Mouse (Mus musculus): Measurements from ENCODE around the gene Pex13.

The Pex13 gene

DNA sequence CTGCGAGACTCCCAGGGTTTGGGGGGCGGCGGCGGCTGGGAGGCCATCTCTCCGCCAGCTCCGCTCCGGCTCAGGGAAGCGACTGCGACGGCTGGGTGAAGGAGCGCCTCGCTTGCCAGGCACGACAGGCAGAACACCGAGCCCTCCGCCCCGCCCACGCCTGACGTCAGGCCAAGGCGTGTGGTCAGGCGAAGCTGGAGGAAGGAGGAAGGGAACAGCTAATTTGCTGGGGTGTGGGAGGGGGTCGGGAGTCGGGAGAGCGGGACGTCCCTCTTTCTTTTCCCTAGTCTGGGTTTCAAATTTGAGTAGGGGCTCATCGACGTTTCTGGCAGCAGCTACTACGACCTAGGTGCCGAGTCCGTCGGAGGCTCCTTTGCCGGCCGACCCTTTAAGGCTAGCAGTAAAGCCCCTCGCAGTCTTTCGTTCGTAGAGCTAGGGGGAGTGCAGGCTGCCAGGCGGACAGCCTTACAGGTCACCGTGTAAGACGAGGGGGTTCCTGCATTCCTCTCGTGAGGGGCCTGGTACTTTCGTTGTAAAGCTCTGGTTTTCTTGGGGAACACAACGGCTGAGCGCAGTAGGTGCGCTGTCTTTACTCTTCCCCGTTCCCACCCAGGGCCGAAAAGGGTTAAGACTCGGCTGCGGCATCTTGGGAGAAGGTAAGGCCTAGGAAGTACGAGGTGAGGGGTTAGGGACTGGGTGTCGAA lies at the start of gene Pex13:
Pex13 (minus strand) TSS at position 162 of the 704 bp plus-strand sequence.
- peak; percentile 93 for DNase-seq (ENCODE audit: low read depth)

DNA sequence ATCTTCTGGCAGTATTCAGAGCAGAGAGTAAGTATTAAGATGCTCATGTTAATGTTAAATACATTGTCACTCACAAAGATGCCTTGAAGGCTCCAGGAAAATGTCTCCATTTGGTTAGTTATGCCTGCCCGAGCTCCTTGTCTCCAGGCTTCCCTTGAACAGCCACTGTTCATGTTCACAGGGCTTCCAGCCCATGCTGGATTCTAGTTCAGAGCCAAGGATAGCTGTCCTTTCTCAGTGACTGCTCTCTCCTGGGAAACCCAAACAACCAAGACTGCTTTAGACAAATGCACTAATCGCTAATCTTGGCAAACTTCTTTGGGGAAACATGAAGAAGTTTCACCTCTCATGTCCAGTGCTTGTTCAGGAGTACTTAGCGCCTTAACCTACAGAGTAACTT lies 46.5 kb upstream of the Pex13 start:
- DNase-seq (ENCODE audit: low read depth) = no peak

DNA sequence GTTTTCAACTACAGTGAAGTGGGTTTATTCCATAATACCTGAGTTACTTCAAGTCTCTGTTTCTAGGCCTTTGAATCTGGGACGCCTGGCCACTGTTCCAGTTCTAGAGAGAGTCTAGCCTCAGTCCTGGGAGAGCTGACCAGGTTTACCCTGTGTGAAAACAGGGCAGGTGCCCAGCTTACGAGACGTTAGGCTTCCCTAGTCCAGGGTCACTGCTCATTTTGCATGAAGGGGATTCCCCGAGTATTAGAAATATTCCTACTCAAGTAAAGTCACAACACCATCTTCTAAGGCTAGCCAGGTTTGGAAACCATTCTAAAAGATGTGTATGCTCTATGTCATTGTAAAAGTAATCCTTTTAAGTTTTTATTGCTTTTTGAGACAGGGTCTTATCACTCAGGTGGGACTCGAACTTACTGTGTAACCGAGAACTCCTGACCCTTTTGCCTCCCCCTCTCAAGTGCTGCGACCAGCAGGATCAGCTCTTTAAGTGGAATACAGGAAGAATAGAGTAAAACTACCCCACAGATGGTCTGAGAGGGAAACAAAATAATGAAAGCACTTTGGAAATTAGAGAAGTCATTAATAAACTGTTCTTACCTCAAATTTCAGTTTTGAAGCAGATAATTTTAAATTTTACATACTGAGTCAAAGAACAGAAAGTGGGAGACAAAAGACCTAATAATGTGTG lies 39.0 kb upstream of the Pex13 start:
- DNase-seq (ENCODE audit: low read depth) = no peak

DNA sequence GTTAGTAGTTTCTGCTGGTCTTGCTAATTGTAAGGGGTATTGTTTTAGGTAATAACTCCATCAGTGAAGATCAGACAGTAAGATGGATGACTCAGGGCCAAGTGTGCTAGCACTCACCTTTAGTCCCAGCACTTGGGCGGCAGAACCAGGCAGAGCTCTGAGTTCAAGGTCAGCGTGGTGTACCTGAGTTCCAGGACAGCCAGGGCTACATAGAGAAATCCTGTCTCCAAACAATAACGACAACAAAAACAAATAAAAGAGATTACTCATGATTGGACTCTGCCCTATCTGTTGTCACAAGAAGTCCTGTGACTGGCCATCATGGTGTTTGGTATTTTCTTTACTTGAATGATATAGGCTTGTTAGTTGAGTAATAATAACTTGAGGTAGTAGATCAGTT lies 36.1 kb upstream of the Pex13 start:
- DNase-seq (ENCODE audit: low read depth) = no peak

DNA sequence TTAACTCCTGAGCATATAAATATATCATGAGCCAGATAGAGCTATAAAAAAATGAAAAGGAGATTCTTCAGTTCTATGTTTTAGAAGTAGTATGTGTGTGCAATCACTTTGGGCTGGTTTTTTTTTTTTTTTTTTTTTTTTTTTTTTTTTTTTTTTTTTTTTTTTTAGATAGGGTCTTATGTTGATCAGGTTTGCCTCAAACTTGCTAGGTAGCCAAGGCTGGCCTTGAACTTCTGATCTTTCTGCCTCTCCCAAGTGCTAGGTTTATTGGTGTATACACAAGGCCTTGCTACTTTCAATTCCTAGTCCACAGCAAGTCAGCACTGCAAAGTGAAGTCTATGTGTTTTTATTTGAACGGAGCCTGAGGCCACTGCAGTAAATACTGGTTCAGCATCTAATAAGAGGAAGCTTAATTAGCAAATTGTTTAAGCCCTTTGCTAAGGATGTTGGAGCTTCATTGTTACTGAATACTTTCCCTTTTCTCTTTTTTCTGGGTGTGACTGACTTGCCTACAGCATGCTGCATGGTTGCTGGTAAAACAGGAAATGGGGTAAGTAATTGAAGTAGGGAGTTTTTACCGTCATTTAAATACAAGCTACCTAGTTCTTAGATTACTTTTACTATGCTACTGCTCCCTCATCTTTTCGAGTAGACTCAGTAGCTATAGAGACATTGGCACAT lies 33.8 kb upstream of the Pex13 start:
- peak; percentile 75 for DNase-seq (ENCODE audit: low read depth)

DNA sequence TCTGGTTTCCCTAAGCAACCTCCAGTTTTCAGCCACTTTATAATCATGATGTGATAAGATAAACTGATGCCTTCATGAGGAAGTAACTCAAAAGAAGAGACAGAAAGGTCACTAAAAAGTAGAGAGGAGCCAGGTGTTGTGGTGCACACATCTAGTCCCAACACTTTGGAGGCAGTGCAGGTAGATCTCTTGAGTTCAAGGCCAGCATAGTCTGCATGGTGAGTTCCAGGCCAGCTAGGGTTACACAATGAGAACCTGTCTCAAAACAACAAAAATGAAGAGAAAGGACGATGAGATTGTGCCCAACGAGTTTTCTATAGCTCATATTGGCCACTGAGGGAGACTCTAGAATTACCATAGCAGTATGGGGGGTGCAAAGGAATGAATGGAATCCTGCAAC lies 32.8 kb upstream of the Pex13 start:
- DNase-seq (ENCODE audit: low read depth) = no peak

DNA sequence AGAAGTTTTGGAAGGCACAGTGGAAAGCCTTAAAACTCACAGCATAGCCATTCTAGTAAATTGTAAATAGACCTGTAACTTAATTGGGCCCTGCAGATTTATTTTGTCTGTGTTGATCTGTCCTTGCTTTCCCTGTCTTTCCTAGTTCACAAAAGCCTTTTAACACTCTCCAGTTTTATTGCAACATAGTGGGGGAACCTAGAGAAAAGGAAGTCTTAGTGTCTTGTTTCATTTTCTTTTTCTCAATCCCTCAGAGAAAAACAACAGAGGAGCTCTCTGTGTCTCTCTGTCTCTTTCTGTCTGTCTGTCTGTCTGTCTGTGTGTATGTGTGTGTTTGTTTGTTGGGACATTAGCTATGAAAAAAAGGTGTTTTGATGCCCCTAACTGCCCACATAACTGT lies 30.1 kb upstream of the Pex13 start:
- peak; percentile 36 for DNase-seq (ENCODE audit: low read depth)

DNA sequence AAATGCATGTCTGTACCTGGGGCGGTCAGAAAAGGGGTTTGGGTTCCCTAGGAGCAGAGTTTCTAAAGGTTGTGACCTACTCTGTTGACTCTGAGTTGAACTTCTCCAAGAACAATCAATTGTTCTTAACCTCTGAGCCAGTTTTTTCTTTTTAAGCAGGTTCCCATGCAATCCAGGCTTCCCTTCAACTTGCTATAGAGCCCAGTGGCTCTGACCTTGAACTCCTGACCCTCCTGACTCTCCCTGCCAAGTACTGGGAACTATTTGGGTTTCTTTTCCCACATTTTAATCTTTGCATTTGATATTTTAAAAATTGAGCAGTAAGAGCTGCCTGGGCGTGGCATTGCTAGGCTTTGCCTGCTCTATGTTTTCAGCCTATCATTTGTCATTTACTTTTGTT lies 27.5 kb upstream of the Pex13 start:
- no peak for DNase-seq (ENCODE audit: low read depth)

DNA sequence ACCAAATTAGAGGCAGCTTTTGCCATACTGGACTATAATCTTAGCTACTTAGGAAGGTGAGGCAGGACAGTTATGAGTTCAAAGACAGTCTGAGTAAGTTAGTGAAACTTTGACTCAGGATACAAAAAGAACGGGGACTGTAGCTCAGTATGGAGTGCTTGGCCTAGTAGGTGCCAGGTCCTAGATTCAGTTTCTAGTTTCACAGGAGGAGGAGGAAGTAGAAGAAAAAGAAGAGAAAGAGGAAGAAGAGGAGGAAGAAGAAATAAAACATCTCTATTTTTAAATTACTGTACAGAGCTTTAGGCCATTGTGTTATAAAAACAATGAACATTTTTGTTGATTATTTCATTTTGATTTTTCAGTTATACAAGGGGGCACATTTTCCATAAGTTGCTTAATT lies 22.3 kb upstream of the Pex13 start:
- no peak for DNase-seq (ENCODE audit: low read depth)

DNA sequence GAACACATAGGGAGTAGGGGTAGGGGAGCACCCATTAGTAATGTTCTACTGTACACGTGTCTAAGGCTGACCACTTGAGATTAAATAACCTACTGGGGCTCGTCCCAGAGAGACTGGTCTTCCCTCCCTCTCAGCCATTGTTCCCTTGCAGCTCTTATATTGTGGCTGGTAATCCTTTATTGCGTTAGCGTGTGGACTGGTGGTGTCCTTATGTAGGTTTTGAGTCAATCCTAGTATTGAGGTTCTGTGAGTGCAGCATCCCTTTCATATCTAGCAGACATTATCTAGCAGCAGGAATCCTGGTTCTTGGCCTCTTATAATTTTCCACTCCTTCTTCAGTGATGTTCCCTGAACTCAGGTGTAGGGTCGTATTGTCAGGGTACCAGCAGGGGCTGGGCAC lies 20.9 kb upstream of the Pex13 start:
- DNase-seq (ENCODE audit: low read depth) = no peak

DNA sequence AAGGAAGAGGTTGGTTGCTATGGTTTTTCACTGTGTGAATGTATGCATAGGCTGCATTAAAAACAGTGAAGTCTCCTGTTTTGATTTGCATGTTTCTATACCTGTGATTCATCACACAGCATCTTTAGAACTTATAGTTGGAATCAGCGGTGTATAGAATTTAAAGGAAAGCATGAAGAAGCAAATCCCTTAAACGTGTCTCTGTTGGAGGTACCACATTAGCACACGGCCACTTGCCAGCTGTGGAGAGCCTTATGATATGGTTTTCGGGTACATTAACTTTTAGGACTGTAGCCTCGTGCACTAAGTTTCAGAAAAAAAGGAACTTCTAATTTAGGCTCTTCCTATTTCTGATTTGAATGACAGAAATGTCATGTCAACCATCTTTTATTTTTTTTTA lies 16.8 kb upstream of the Pex13 start:
- DNase-seq (ENCODE audit: low read depth) = no peak

DNA sequence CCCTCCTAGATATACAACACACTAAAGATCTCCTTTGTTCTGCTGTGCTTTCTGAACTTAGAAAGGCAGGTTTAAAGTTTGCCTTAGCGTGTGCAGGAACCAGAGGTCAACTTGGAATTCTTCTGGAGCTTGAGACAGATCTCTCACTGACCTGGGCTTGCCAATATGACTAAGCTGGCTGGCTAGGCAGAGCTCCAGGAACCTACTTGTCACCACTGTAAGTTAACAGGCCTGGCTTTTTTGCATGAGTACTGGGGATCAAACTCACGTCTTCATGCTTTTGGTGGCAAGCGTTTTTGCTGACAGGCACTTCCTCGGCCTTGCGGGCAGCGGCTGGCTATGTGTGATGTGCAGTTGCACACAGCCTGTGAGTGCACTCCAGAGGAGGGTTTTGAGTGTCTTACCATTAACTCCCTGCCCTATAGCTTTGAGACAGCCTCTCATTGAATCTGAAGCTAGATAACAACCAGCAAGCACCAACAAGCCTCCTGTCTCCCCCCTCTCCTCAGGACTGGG lies 14.7 kb upstream of the Pex13 start:
- DNase-seq (ENCODE audit: low read depth) = no peak

DNA sequence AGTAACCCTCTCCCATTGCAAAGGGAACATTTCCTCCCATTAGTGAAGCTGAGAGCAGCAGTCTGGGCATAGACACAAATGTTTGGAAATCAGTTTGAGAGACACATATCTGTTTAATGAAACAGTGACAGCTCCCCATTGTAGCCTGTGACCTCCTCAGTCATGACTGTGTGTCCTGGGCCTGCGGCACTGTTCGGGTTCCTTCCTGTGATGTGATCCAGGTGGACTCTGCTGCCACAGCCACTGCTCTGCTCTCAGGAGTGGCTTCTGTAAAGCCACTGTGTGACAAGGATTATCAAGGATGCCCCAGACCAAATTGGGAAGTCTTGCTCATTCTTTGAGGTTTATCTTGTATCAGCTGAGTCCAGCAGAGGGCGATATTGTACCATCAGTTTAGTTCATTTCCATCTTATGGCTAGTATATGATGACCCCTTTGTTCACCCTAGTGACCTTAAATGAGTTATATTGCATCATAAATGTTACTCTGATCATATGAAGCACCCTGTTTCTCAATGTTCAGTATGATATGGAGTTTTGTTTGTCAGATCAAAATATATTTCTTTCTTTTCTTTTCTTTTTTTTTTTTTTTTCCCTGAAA lies 13.4 kb upstream of the Pex13 start:
- peak; percentile 91 for DNase-seq (ENCODE audit: low read depth)

DNA sequence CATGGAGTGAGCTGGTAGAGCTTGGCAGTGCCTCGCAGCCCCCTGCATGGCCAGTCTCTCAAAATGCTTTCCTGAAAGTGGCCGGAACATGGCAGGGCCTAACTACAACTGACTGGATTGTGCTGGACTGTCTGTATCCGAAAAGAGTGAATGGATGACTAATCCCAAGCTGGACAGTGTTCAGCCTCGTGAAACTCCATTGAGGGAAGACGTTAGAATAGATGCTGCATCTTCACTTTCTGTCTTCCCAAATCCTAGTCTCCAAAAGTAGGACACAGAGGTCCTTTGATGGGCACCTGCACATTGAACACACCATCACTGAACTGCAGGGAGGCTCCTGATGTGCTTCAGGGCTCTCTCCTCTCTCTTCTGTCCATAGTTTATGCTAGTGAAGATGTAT lies 10.3 kb upstream of the Pex13 start:
- DNase-seq (ENCODE audit: low read depth) = no peak

DNA sequence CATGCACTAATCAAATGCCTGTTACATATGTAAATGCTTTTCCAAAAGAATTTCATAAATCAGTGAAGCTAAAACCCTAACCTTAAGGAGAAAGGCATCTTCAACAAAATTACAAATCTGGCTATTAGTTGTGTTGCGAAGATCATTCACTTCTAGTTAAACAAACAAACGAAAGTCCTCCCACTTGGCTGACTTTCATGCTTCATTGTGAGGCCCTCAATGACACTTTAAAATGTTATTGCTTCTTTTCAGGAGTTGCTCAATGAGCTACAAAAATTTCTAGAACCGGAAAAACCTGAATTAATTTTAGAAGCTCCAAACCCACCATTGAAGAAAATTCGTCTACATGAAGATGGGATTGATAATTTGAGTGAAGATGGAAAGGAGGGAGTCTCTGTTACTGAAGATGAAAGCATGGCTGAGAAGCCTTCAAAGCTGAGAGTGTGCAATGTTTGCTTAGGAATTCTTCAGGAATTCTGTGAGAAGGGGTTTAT lies 6.5 kb upstream of the Pex13 start:
- no peak for DNase-seq (ENCODE audit: low read depth)

DNA sequence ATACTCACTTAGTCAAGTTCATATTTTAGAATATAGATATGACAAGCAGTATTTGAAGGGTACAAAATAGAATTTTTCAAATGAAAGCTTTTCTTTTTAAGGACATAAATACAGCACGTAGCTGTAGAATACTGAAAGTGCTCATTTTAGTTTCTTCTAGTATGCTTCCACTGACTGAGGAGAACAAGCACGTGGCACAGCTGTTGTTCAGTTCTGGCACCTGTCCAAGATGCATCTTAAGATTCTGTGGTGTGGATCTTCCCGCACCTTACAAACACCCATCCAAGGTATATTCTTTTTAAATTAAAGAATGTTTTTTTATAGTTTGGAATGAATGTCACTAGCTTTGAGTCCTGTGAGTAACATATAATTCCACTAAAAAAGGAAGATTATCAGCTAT lies 1.4 kb upstream of the Pex13 start:
- DNase-seq (ENCODE audit: low read depth) = peak; percentile 48

DNA sequence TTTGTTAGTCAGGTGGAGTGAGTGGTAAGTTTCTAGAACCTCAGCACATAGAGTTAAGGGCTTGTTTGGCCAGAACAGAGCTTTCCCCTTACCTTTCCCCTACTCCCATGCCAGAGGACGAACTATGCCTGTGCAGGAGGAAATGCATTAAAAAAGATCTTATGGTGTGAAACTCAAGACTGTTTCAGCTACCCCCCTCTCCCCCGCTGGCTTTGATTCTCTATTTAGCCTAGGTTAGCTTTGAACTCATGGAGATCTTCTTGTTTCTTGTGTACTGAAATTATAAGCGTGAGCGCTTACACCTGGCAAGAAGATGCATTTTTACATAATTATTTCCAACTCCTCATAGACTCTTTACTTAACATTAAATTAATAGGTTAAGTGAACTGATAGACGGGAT lies 767 bp upstream of the Pex13 start:
- no peak for DNase-seq (ENCODE audit: low read depth)

DNA sequence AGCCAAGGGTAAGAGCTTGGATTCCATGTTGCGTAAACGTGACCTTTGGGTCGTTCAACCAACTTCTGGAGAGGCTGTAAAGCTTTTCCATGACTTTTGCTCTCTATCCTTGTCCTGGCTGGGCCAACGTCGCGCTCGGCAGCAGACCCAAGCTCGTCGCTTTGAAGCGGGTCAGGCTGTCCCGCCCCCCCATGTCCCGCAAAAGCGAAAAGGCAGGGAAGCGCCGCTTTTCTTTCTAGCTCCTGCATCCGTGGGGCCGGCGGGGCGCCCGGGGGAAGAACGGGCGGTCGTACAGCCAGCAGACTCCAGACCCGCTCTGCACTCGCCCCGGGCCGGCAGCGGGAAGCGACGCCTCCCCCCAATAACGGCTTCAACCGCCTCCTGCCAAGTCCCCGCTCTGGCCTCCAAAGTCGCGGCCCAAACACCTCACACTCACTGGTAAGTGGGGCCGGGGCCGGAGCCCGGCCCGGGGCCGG lies 410 bp downstream of the Pex13 start, which contains the start of gene Pus10:
Pus10 (plus strand) TSS at position 364 of the 476 bp plus-strand sequence.
- DNase-seq (ENCODE audit: low read depth) = no peak

DNA sequence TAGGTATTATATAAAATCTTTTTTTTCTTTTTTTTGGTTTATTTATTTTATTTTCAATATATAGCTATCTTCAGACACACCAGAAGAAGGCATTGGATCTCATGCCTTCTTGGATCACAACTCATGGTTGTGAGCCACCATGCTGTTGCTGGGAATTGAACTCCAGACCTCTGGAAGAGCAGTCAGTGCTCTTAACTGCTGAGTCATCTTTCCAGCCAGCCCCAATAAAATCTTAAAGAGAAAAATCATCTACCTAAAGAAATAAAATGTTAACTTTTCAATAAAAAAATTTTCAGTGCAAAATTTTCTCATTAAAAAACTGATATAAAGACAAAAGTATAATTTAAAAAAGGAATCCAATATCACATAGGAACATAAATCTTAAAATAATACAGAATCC lies 1.5 kb downstream of the Pex13 start:
- DNase-seq (ENCODE audit: low read depth) = no peak

DNA sequence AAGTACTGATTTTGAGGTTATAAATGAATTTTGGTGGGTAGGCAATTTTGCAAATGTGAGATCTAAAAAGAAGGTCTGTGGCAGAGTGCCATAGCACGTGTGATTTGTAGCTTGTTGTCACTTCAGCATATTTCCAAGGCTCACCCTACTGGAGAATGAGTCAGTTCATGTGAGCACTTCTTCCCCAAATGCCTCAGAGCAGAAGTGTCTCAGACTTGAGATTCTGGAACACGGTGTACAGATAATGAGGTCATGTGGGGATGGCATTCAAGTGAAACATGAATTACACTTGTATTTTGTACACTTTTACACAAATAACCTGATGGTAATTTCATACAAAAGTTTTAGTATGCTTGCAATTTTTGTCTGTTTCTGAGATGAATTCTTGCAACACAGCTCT lies 8.0 kb downstream of the Pex13 start:
- DNase-seq (ENCODE audit: low read depth) = no peak

DNA sequence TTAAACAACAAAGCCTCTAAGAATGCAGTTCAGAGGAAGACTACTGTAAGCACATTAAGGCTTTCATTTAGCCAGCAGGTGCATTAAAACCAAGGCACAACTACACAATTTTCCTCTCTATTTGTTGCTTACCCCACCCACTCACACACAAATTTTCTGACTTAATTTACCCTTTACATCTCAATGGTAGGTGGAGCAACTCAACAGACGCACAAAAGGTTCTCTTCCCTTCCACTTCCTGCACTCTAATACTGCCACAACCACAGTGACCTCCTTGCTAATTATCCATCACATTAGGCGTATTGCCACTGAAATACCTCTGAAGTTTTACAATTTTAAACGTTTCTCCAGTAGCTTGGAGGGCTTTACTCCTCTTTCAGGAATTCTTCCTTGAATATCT lies 12.1 kb downstream of the Pex13 start:
- DNase-seq (ENCODE audit: low read depth) = no peak

DNA sequence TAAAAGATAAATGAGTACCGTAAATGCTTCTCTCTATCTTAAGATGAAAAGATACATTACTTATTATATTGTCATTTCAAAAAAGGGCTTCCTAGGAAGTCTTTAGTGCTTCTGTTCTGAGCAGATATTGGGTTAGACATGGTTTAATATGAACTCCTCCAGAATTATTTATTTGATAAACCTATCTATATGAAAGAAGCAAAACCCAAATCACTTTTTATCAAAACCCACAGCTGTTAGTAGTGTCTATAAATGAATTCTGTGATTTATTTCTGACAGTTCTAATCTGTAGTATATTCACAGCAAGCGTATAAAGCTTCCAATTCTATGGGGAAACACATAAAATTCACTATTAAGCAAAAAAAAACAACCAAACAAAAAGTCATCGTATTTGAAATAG lies 17.9 kb downstream of the Pex13 start:
- DNase-seq (ENCODE audit: low read depth) = no peak
